Mouse (Mus musculus) liver, adult 2 months (tissue): ENCODE measurements around the gene Prmt9.

Experiments
- CTCF ChIP-seq: fragments of 200-500 bp; IDR thresholded peaks from 2 replicates; pipeline ENCODE4 v1.5.1; 2011; ENCODE audit warnings: low read depth, low read length, control low read depth
- POLR2A ChIP-seq: fragments of 200-500 bp; IDR thresholded peaks from 2 replicates; pipeline ENCODE4 v1.6.1; 2011; ENCODE audit warnings: low read length, control low read depth; ENCODE audit not compliant: insufficient read depth; ENCODE audit errors: extremely low read depth

- TF ChIP-seq CTCF = no peak
- TF ChIP-seq POLR2A = no peak
Observed at GRCm38 (mm10) chr8:77584174-77584573, 35.0 kb downstream of the Prmt9 start.
